ENCODE assay signal across 25 mouse cellular contexts in the genomic region with DNA sequence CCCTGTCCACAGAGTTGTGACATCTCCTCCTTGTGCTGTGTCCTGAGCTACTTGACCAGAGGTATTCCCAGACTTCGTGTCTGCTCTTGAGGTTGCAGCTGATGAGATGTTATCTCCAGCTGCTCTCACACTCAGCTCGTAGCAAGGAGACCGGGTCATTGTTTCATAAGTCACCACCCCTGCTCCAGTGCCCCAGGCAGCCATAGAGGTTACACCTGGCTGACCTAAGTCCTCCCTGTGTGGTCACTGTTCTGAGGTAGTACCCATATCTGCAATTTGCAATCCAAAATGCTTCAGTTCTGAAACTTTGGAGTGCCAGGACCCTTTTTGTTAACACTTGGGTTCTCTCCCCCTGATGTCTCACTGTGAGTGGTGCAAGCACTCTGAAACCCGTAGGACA.
"Had no signal": no experiment of that assay in that cellular context is flagged by ENCODE, and none has a peak within 500 bp of the region (broad histone marks: within the 10 kb centered on the region; RNA-seq: fewer than 3 reads in every experiment).

No protein-coding gene starts in this region.

- DNase-seq: gastrocnemius, postnatal 14 days; gastrocnemius, postnatal 36 days; heart, adult 11 months; heart, adult 2 months; heart, postnatal 14 days; heart, postnatal 36 days; kidney, adult 11 months; kidney, adult 8-10 months; kidney, postnatal 14 days; kidney, postnatal 36 days; layer of hippocampus, adult 9-11 months; layer of hippocampus, postnatal 36 days; left cerebral cortex, postnatal 4 days; liver, embryonic 13.5 days had no signal

- H3K9me3 ChIP-seq: heart, embryonic 13.5 days; heart, embryonic 15.5 days; hindbrain, embryonic 13.5 days; hindbrain, embryonic 15.5 days; limb, embryonic 13.5 days; limb, embryonic 15.5 days; liver, embryonic 13.5 days; liver, embryonic 15.5 days had no signal

- H3K27ac ChIP-seq: heart, adult 2 months; heart, embryonic 13.5 days; heart, embryonic 15.5 days; hindbrain, embryonic 13.5 days; hindbrain, embryonic 15.5 days; hindbrain, postnatal 0 days; kidney, postnatal 0 days; limb, embryonic 13.5 days; limb, embryonic 15.5 days; liver, embryonic 13.5 days; liver, embryonic 15.5 days had no signal

- ATAC-seq: hindbrain, postnatal 0 days; intestine, embryonic 16.5 days had no signal

- H3K4me2 ChIP-seq: heart, embryonic 11.5 days; heart, embryonic 13.5 days; heart, embryonic 15.5 days; hindbrain, embryonic 13.5 days; hindbrain, embryonic 15.5 days; limb, embryonic 13.5 days; limb, embryonic 15.5 days; liver, embryonic 13.5 days; liver, embryonic 15.5 days had no signal

- H3K4me1 ChIP-seq: limb, embryonic 15.5 days; liver, embryonic 13.5 days; liver, embryonic 15.5 days had no signal

- H3K4me3 ChIP-seq: heart, adult 2 months; heart, embryonic 13.5 days; heart, embryonic 15.5 days; hindbrain, embryonic 13.5 days; hindbrain, embryonic 15.5 days; limb, embryonic 13.5 days; limb, embryonic 15.5 days; liver, embryonic 13.5 days; liver, embryonic 15.5 days had no signal

- H3K9ac ChIP-seq: heart, embryonic 13.5 days; heart, embryonic 15.5 days; hindbrain, embryonic 13.5 days; hindbrain, embryonic 15.5 days; limb, embryonic 13.5 days; limb, embryonic 15.5 days; liver, embryonic 13.5 days; liver, embryonic 15.5 days had no signal

- H3K27me3 ChIP-seq: heart, embryonic 13.5 days; heart, embryonic 15.5 days; hindbrain, embryonic 13.5 days; hindbrain, embryonic 15.5 days; limb, embryonic 13.5 days; limb, embryonic 15.5 days had no signal
